Comparison of ENCODE assay signal across 32 mouse cellular contexts in the genomic region with DNA sequence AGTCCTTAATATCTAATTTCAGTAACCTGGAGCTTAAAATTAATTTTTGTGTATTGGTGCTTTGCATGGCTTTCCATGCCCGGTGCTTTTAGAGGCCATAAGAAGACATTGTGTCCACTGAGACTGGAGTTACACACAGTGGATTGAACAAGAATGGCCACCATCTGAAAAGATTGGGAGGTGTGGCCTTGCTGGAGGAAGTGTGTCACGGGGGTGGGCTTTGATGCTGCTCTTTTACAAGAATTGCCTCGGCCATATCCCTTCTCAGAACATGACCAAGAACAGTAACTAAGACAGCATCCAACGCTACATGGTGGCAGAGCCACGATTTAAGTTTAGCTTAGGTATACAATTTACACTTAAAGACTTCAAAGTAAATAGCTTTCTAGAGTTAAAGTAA. TPM values are rescaled to one million over a fixed set of nuclear protein-coding genes. Genes with fewer than 3 reads are reported as not detected.
"Had no signal": no experiment of that assay in that cellular context is flagged by ENCODE, and none has a peak within 500 bp of the region (broad histone marks: within the 10 kb centered on the region; RNA-seq: fewer than 3 reads in every experiment).

No protein-coding gene starts in this region.

- H3K9me3 ChIP-seq: heart, embryonic 10.5 days; heart, embryonic 12.5 days; hindbrain, embryonic 13.5 days; hindbrain, embryonic 15.5 days; limb, embryonic 13.5 days; limb, embryonic 15.5 days; liver, embryonic 12.5 days had no signal

- H3K9ac ChIP-seq: heart, embryonic 12.5 days; hindbrain, embryonic 13.5 days; hindbrain, embryonic 15.5 days; limb, embryonic 13.5 days; limb, embryonic 15.5 days; liver, embryonic 12.5 days; liver, embryonic 14.5 days had no signal

- H3K4me2 ChIP-seq: heart, embryonic 12.5 days; hindbrain, embryonic 13.5 days; hindbrain, embryonic 15.5 days; limb, embryonic 13.5 days; limb, embryonic 15.5 days; liver, embryonic 12.5 days had no signal

- H3K4me3 ChIP-seq: heart, embryonic 10.5 days; heart, embryonic 12.5 days; hindbrain, embryonic 13.5 days; hindbrain, embryonic 15.5 days; layer of hippocampus, adult 2 months; left cerebral cortex, adult 2 months; limb, embryonic 13.5 days; limb, embryonic 15.5 days; liver, embryonic 12.5 days had no signal

- H3K4me1 ChIP-seq: hindbrain, embryonic 13.5 days; hindbrain, embryonic 15.5 days; limb, embryonic 13.5 days; limb, embryonic 15.5 days had no signal

- ATAC-seq: hindbrain, postnatal 0 days; liver, embryonic 12.5 days had no signal

- DNase-seq: gastrocnemius, postnatal 14 days; gastrocnemius, postnatal 36 days; heart, adult 18-20 months; heart, postnatal 10 days; heart, postnatal 36 days; kidney, adult 18-20 months; kidney, adult 8-10 months; kidney, postnatal 10 days; kidney, postnatal 25 days; kidney, postnatal 4 days; left cerebral cortex, postnatal 4 days had no signal

- H3K27ac ChIP-seq: heart, embryonic 10.5 days; hindbrain, embryonic 13.5 days; hindbrain, embryonic 15.5 days; hindbrain, postnatal 0 days; layer of hippocampus, adult 2 months; left cerebral cortex, adult 2 months; limb, embryonic 13.5 days; limb, embryonic 15.5 days; liver, embryonic 12.5 days; liver, embryonic 14.5 days had no signal

- H3K27me3 ChIP-seq: heart, embryonic 12.5 days; hindbrain, embryonic 13.5 days; hindbrain, embryonic 15.5 days; limb, embryonic 13.5 days; limb, embryonic 15.5 days; liver, embryonic 12.5 days had no signal

RNA-seq across cellular contexts. Expression of gene Ccdc81, which starts 50.8 kb away (rescaled TPM):
- total RNA-seq: gastrocnemius, adult 18-20 months; gastrocnemius, adult 8-10 months; gastrocnemius, postnatal 36 days; heart, adult 18-20 months; heart, adult 8-10 months; heart, postnatal 10 days; heart, postnatal 36 days; hematopoietic stem cell, adult 5-6 weeks; liver, adult 2 months had no signal
- polyA plus RNA-seq: heart, embryonic 14.5 days; intestine, embryonic 14.5 days; kidney, embryonic 14.5 days; limb, embryonic 11.5 days; liver, adult 2 months; liver, embryonic 12.5 days; liver, embryonic 14.5 days; liver, embryonic 16.5 days had no signal
